Mouse (Mus musculus): ENCODE data around the gene Def6.

GRCm38 (mm10) chr17:28217721-28218649 is 10.4 kb downstream of the Def6 start:
- TF ChIP-seq ZC3H11A (IDR thresholded peaks at IDR 0.05; ENCODE audit: borderline replicate concordance, low read depth, low read length) (no peak), ZNF384 (IDR thresholded peaks at IDR 0.05; ENCODE audit: low read depth, low read length) (peak; percentile 87; the same call in 1 of the 2 replicates), CHD2 (IDR thresholded peaks at IDR 0.05; ENCODE audit: low read depth, low read length) (peak; percentile 38; the same call in 1 of the 2 replicates)

All from ES-E14 (cell line).